Mouse (Mus musculus): Measurements from ENCODE around the gene Slc5a2. TPM values are rescaled to one million over a fixed set of nuclear protein-coding genes. Genes with fewer than 3 reads are reported as not detected.
A peak's percentile ranks its signal among the peaks of the same experiment; 100 is the strongest.

Slc5a2 gene
- polyA plus RNA-seq (2014; fragmentation: Nextera tagmentation; extraction: Ambion mirVana): not detected in 2 replicates

GRCm38 (mm10) chr7:128265411-128265810 lies at the start of gene Slc5a2:
Gene Slc5a2, plus strand, starts transcription at chr7:128265657.
- Histone ChIP-seq H3K9me3 (ENCODE audit: control insufficient read depth, low read length) (no peaks in the 10 kb centered on the region), H3K36me3 (ENCODE audit: control insufficient read depth, insufficient read depth, low read length) (no peaks in the 10 kb centered on the region), H3K27me3 (ENCODE audit: control insufficient read depth, insufficient read depth, low read length) (no peaks in the 10 kb centered on the region), H3K4me2 (ENCODE audit: low read depth, severe bottlenecking) (no peak within 1 kb of the TSS), H3K9ac (ENCODE audit: low read length) (no peak within 1 kb of the TSS), H3K27ac (replicated peaks; ENCODE audit: low read depth, low read length) (no peak within 1 kb of the TSS), H3K4me3 (ENCODE audit: low read depth, low read length) (no peak within 1 kb of the TSS), H3K4me1 (ENCODE audit: control insufficient read depth, insufficient read depth, low read length) (no peaks in the 10 kb centered on the region)
- ATAC-seq (ENCODE audit: insufficient number of reproducible peaks, low FRiP score, low TSS enrichment, low read depth) (no peak), DNase-seq (ENCODE audit: low spot score) (no peak)
- WGBS: 87% methylated on average over 6 of the region's 6 CpGs

- no peak overlapping the region for H3K27ac ChIP-seq (replicated peaks; ENCODE audit: low read depth, low read length)
- no peaks in the 10 kb centered on the region for H3K27me3 ChIP-seq (ENCODE audit: control insufficient read depth, insufficient read depth, low read length)
- no peaks in the 10 kb centered on the region for H3K36me3 ChIP-seq (ENCODE audit: control insufficient read depth, insufficient read depth, low read length)
- H3K9ac ChIP-seq (ENCODE audit: low read length): no peak overlapping the region
- ATAC-seq (ENCODE audit: insufficient number of reproducible peaks, low FRiP score, low TSS enrichment, low read depth): no peak
- 0 out of 2 replicates have a peak, but pooled peaks cover 2% of the 10 kb centered on the region for H3K4me1 ChIP-seq (ENCODE audit: control insufficient read depth, insufficient read depth, low read length)
- 82% methylated on average over 4 of the region's 4 CpGs for WGBS
- no peaks in the 10 kb centered on the region for H3K9me3 ChIP-seq (ENCODE audit: control insufficient read depth, low read length)
- H3K4me2 ChIP-seq (ENCODE audit: low read depth, severe bottlenecking): no peak overlapping the region
- no peak overlapping the region for H3K4me3 ChIP-seq (ENCODE audit: low read depth, low read length)
- no peak for DNase-seq (ENCODE audit: low spot score)
Measured at GRCm38 (mm10) chr7:128219952-128220351, 45.5 kb upstream of the Slc5a2 start.

- Histone ChIP-seq H3K27me3 (ENCODE audit: control insufficient read depth, insufficient read depth, low read length) (no peaks in the 10 kb centered on the region), H3K27ac (replicated peaks; ENCODE audit: low read depth, low read length) (no peak overlapping the region), H3K9me3 (ENCODE audit: control insufficient read depth, low read length) (no peaks in the 10 kb centered on the region), H3K36me3 (ENCODE audit: control insufficient read depth, insufficient read depth, low read length) (no peaks in the 10 kb centered on the region), H3K9ac (ENCODE audit: low read length) (no peak overlapping the region), H3K4me2 (ENCODE audit: low read depth, severe bottlenecking) (no peak overlapping the region), H3K4me1 (ENCODE audit: control insufficient read depth, insufficient read depth, low read length) (0 out of 2 replicates have a peak, but pooled peaks cover 2% of the 10 kb centered on the region), H3K4me3 (ENCODE audit: low read depth, low read length) (no peak overlapping the region)
- no peak for DNase-seq (ENCODE audit: low spot score)
- ATAC-seq (ENCODE audit: insufficient number of reproducible peaks, low FRiP score, low TSS enrichment, low read depth): no peak
- 88% methylated on average over 3 of the region's 3 CpGs for WGBS
Measured at GRCm38 (mm10) chr7:128220936-128221335, 44.5 kb upstream of the Slc5a2 start.

GRCm38 (mm10) chr7:128231741-128232140 lies 33.7 kb upstream of the Slc5a2 start:
- peaks cover 3% of the 10 kb centered on the region; the same call in 1 of the 2 replicates for H3K4me1 ChIP-seq (ENCODE audit: control insufficient read depth, insufficient read depth, low read length)
- no peak overlapping the region for H3K27ac ChIP-seq (replicated peaks; ENCODE audit: low read depth, low read length)
- no peak overlapping the region for H3K9ac ChIP-seq (ENCODE audit: low read length)
- H3K36me3 ChIP-seq (ENCODE audit: control insufficient read depth, insufficient read depth, low read length): no peaks in the 10 kb centered on the region
- H3K4me2 ChIP-seq (ENCODE audit: low read depth, severe bottlenecking): no peak overlapping the region
- no peak for ATAC-seq (ENCODE audit: insufficient number of reproducible peaks, low FRiP score, low TSS enrichment, low read depth)
- H3K4me3 ChIP-seq (ENCODE audit: low read depth, low read length): no peak overlapping the region
- DNase-seq (ENCODE audit: low spot score): peak; percentile 36
- H3K27me3 ChIP-seq (ENCODE audit: control insufficient read depth, insufficient read depth, low read length): no peaks in the 10 kb centered on the region
- whole genome bisulfite sequencing: 41% methylated on average over 8 of the region's 8 CpGs
- H3K9me3 ChIP-seq (ENCODE audit: control insufficient read depth, low read length): no peaks in the 10 kb centered on the region

- Histone ChIP-seq H3K9me3 (ENCODE audit: control insufficient read depth, low read length) (no peaks in the 10 kb centered on the region), H3K4me2 (ENCODE audit: low read depth, severe bottlenecking) (no peak overlapping the region), H3K36me3 (ENCODE audit: control insufficient read depth, insufficient read depth, low read length) (no peaks in the 10 kb centered on the region), H3K27me3 (ENCODE audit: control insufficient read depth, insufficient read depth, low read length) (no peaks in the 10 kb centered on the region), H3K9ac (ENCODE audit: low read length) (no peak overlapping the region), H3K27ac (replicated peaks; ENCODE audit: low read depth, low read length) (no peak overlapping the region), H3K4me3 (ENCODE audit: low read depth, low read length) (no peak overlapping the region), H3K4me1 (ENCODE audit: control insufficient read depth, insufficient read depth, low read length) (peaks cover 6% of the 10 kb centered on the region; the same call in 1 of the 2 replicates)
- DNase-seq (ENCODE audit: low spot score) (no peak), ATAC-seq (ENCODE audit: insufficient number of reproducible peaks, low FRiP score, low TSS enrichment, low read depth) (no peak)
- 78% methylated on average over 2 of the region's 2 CpGs for WGBS
Measured at GRCm38 (mm10) chr7:128234796-128235195, 30.7 kb upstream of the Slc5a2 start.

GRCm38 (mm10) chr7:128235481-128235880 lies 30.0 kb upstream of the Slc5a2 start:
- Histone ChIP-seq H3K9ac (ENCODE audit: low read length) (no peak overlapping the region), H3K4me2 (ENCODE audit: low read depth, severe bottlenecking) (no peak overlapping the region), H3K9me3 (ENCODE audit: control insufficient read depth, low read length) (no peaks in the 10 kb centered on the region), H3K36me3 (ENCODE audit: control insufficient read depth, insufficient read depth, low read length) (no peaks in the 10 kb centered on the region; the same call in 1 of the 2 replicates), H3K27ac (replicated peaks; ENCODE audit: low read depth, low read length) (no peak overlapping the region), H3K27me3 (ENCODE audit: control insufficient read depth, insufficient read depth, low read length) (no peaks in the 10 kb centered on the region), H3K4me1 (ENCODE audit: control insufficient read depth, insufficient read depth, low read length) (peaks cover 6% of the 10 kb centered on the region; the same call in 1 of the 2 replicates), H3K4me3 (ENCODE audit: low read depth, low read length) (no peak overlapping the region)
- DNase-seq (ENCODE audit: low spot score) (no peak), ATAC-seq (ENCODE audit: insufficient number of reproducible peaks, low FRiP score, low TSS enrichment, low read depth) (no peak)
- 100% methylated on average over 1 of the region's 1 CpGs for WGBS

GRCm38 (mm10) chr7:128236426-128236825 lies 29.0 kb upstream of the Slc5a2 start:
- Histone ChIP-seq H3K4me3 (ENCODE audit: low read depth, low read length) (no peak overlapping the region), H3K4me2 (ENCODE audit: low read depth, severe bottlenecking) (no peak overlapping the region), H3K36me3 (ENCODE audit: control insufficient read depth, insufficient read depth, low read length) (peaks cover 3% of the 10 kb centered on the region; the same call in 1 of the 2 replicates), H3K9ac (ENCODE audit: low read length) (no peak overlapping the region), H3K4me1 (ENCODE audit: control insufficient read depth, insufficient read depth, low read length) (peaks cover 6% of the 10 kb centered on the region; the same call in 1 of the 2 replicates), H3K27me3 (ENCODE audit: control insufficient read depth, insufficient read depth, low read length) (no peaks in the 10 kb centered on the region), H3K27ac (replicated peaks; ENCODE audit: low read depth, low read length) (no peak overlapping the region), H3K9me3 (ENCODE audit: control insufficient read depth, low read length) (no peaks in the 10 kb centered on the region)
- DNase-seq (ENCODE audit: low spot score) (no peak), ATAC-seq (ENCODE audit: insufficient number of reproducible peaks, low FRiP score, low TSS enrichment, low read depth) (no peak)
- 91% methylated on average over 13 of the region's 13 CpGs for WGBS

GRCm38 (mm10) chr7:128236856-128237592 lies 28.4 kb upstream of the Slc5a2 start, which contains the start of gene Armc5:
Gene Armc5, plus strand, starts transcription at chr7:128237342.
- Histone ChIP-seq H3K4me1 (ENCODE audit: control insufficient read depth, insufficient read depth, low read length) (peaks cover 6% of the 10 kb centered on the region; the same call in 1 of the 2 replicates), H3K9ac (ENCODE audit: low read length) (peak within 1 kb of the TSS; percentile 77), H3K27me3 (ENCODE audit: control insufficient read depth, insufficient read depth, low read length) (no peaks in the 10 kb centered on the region), H3K9me3 (ENCODE audit: control insufficient read depth, low read length) (no peaks in the 10 kb centered on the region), H3K27ac (replicated peaks; ENCODE audit: low read depth, low read length) (peak within 1 kb of the TSS; percentile 90), H3K36me3 (ENCODE audit: control insufficient read depth, insufficient read depth, low read length) (peaks cover 3% of the 10 kb centered on the region; the same call in 1 of the 2 replicates), H3K4me2 (ENCODE audit: low read depth, severe bottlenecking) (peak within 1 kb of the TSS; percentile 84), H3K4me3 (ENCODE audit: low read depth, low read length) (peak within 1 kb of the TSS; percentile 63)
- 25% methylated on average over 37 of the region's 37 CpGs for WGBS
- DNase-seq (ENCODE audit: low spot score) (peak; percentile 92), ATAC-seq (ENCODE audit: insufficient number of reproducible peaks, low FRiP score, low TSS enrichment, low read depth) (peak; percentile 13; the same call in 1 of the 2 replicates)
